Mouse (Mus musculus) bone marrow, adult 2 months (tissue): ENCODE results near the gene Oprm1.

Experiments
- CTCF ChIP-seq: fragments of 200-500 bp; IDR thresholded peaks from 2 replicates; pipeline ENCODE4 v1.5.1; 2011; ENCODE audit warnings: low read length, control low read depth; ENCODE audit not compliant: control insufficient read depth, insufficient read depth
- POLR2A ChIP-seq: fragments of 200-500 bp; IDR thresholded peaks from 2 replicates; pipeline ENCODE4 v1.6.1; 2011; ENCODE audit warnings: low read depth, mild to moderate bottlenecking, control low read depth, low read length, borderline replicate concordance; ENCODE audit not compliant: control insufficient read depth

GRCm38 (mm10) chr10:6967588-6968242 is 209.4 kb downstream of the Oprm1 start:
- TF ChIP-seq CTCF (no peak), POLR2A (no peak)
